Mouse (Mus musculus) thymus, adult 2 months (tissue): ENCODE results near the gene Bcas3.

ENCODE experiments used
- CTCF ChIP-seq: fragments of 200-500 bp; IDR thresholded peaks from 2 replicates; pipeline ENCODE4 v1.5.1; 2012; ENCODE audit warnings: mild to moderate bottlenecking, control low read depth, low read length, moderate library complexity, borderline replicate concordance; ENCODE audit not compliant: control insufficient read depth, poor library complexity, insufficient read depth; ENCODE audit errors: extremely low read depth
- POLR2A ChIP-seq: fragments of 200-500 bp; IDR thresholded peaks from 2 replicates; pipeline ENCODE4 v1.6.1; 2012; ENCODE audit warnings: mild to moderate bottlenecking, low read length, control low read depth, moderate library complexity; ENCODE audit not compliant: control insufficient read depth, poor library complexity, insufficient read depth; ENCODE audit errors: extremely low read depth

DNA sequence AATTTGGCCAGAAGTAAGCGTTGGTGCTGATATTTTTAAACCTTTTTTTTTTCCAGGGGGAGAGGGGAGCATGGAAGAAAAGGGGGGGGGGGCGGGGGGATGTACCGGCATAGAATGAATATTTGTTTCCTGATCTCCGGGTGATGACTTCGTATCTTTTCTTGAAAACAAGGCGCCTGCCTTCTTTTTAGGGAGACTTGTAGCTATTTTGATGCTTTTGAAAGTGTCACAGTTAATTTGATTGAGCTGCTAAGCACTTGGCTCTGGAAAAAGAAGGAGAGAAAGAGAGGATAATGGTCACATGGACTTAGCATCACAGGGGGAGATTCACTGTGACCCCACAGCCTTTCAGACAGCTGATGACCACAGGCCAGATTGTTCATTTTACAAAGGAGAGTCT is 413.8 kb downstream of the Bcas3 start:
- no peak for TF ChIP-seq CTCF
- TF ChIP-seq POLR2A = no peak
